Mouse (Mus musculus): ENCODE data around the gene Gpr63. TPM values are rescaled to one million over a fixed set of nuclear protein-coding genes. Genes with fewer than 3 reads are reported as not detected.

The Gpr63 gene
- polyA plus RNA-seq, 1 experiment, result 2.0 TPM

Other genes with a start within 250 kb of the Gpr63 start
- 1.9 and 2.1 TPM in 2 replicates for gene Klhl32, start 115.3 kb upstream of the Gpr63 start, polyA plus RNA-seq (2012; rRNA removed)
- 4.5 and 5.9 TPM in 2 replicates for gene Ndufaf4, start 68.3 kb upstream of the Gpr63 start, polyA plus RNA-seq (2012; rRNA removed)